Mouse (Mus musculus): Measurements from ENCODE around the gene Emsy. TPM values are rescaled to one million over a fixed set of nuclear protein-coding genes. Genes with fewer than 3 reads are reported as not detected.

Emsy gene
- polyA plus RNA-seq, 1 experiment from 2014 or later: 33.1 TPM

GRCm38 (mm10) chr7:98665166-98665565 lies 8.6 kb upstream of the Emsy start:
- H3K4me1 ChIP-seq: peaks cover 21% of the 10 kb centered on the region
- no peak overlapping the region for H3K4me3 ChIP-seq
- H3K27me3 ChIP-seq: no peaks in the 10 kb centered on the region
- no peaks in the 10 kb centered on the region for H3K9me3 ChIP-seq
- no peak overlapping the region for H3K27ac ChIP-seq
- WGBS: 44% methylated on average over 5 of the region's 5 CpGs
- no peak for ATAC-seq (ENCODE audit: low FRiP score, low read depth)
- H3K9ac ChIP-seq: no peak overlapping the region
- no peaks in the 10 kb centered on the region for H3K36me3 ChIP-seq
- no peak overlapping the region for H3K4me2 ChIP-seq (replicated peaks)

- Histone ChIP-seq H3K4me2 (replicated peaks) (peak overlapping the region; percentile 69), H3K36me3 (peaks cover 26% of the 10 kb centered on the region), H3K27ac (peak overlapping the region; percentile 96), H3K9ac (peak overlapping the region; percentile 94), H3K27me3 (no peaks in the 10 kb centered on the region), H3K4me1 (peaks cover 21% of the 10 kb centered on the region), H3K4me3 (peak overlapping the region; percentile 98), H3K9me3 (no peaks in the 10 kb centered on the region)
- ATAC-seq (ENCODE audit: low FRiP score, low read depth): peak; percentile 60
- under 1% methylated on average over 72 of the region's 74 CpGs for WGBS
Measured at GRCm38 (mm10) chr7:98655681-98656530, 677 bp downstream of the Emsy start.

- Histone ChIP-seq H3K27me3 (no peaks in the 10 kb centered on the region), H3K9me3 (no peaks in the 10 kb centered on the region), H3K9ac (no peak overlapping the region), H3K4me3 (no peak overlapping the region), H3K4me2 (replicated peaks) (no peak overlapping the region), H3K4me1 (peaks cover 12% of the 10 kb centered on the region), H3K36me3 (peaks cover 46% of the 10 kb centered on the region), H3K27ac (no peak overlapping the region)
- ATAC-seq (ENCODE audit: low FRiP score, low read depth): no peak
- WGBS: 72% methylated on average over 2 of the region's 2 CpGs
Measured at GRCm38 (mm10) chr7:98651651-98652050, 4.9 kb downstream of the Emsy start.

- Histone ChIP-seq H3K4me3 (no peak overlapping the region), H3K4me1 (no peaks in the 10 kb centered on the region), H3K27ac (no peak overlapping the region), H3K9me3 (no peaks in the 10 kb centered on the region), H3K4me2 (replicated peaks) (no peak overlapping the region), H3K36me3 (peaks cover 47% of the 10 kb centered on the region), H3K27me3 (no peaks in the 10 kb centered on the region), H3K9ac (no peak overlapping the region)
- 13% methylated on average over 1 of the region's 1 CpGs for WGBS
- ATAC-seq (ENCODE audit: low FRiP score, low read depth): no peak
Measured at GRCm38 (mm10) chr7:98644238-98644637, 12.3 kb downstream of the Emsy start.

DNA sequence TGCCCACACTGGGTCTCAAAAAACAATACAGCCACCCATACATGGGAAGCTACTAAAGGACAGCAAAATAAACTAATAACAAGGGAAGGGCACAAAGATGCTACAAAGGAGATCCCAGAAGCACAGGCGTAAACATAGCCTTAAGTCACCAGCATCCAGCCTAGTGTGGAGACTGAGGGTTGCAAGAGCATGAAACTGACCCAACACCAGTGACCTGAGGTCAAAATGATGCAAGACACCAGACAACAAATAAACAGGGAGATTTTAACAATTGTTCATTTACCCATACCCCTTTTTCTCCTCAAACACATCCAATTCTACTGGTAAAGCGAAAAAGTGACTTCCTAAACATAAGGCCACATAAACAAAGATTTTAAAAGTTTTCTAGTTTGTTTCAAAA lies 20.0 kb downstream of the Emsy start:
- Histone ChIP-seq H3K4me2 (replicated peaks) (no peak overlapping the region), H3K27ac (no peak overlapping the region), H3K4me1 (no peaks in the 10 kb centered on the region), H3K27me3 (no peaks in the 10 kb centered on the region), H3K36me3 (peaks cover 47% of the 10 kb centered on the region), H3K9me3 (no peaks in the 10 kb centered on the region), H3K9ac (no peak overlapping the region), H3K4me3 (no peak overlapping the region)
- WGBS: 89% methylated on average over 2 of the region's 2 CpGs
- no peak for ATAC-seq (ENCODE audit: low FRiP score, low read depth)

GRCm38 (mm10) chr7:98633032-98633431 lies 23.6 kb downstream of the Emsy start:
- no peaks in the 10 kb centered on the region for H3K4me1 ChIP-seq
- 71% methylated on average over 3 of the region's 3 CpGs for WGBS
- no peaks in the 10 kb centered on the region for H3K27me3 ChIP-seq
- no peak overlapping the region for H3K27ac ChIP-seq
- H3K4me2 ChIP-seq (replicated peaks): no peak overlapping the region
- peaks cover 53% of the 10 kb centered on the region for H3K36me3 ChIP-seq
- no peak overlapping the region for H3K4me3 ChIP-seq
- no peaks in the 10 kb centered on the region for H3K9me3 ChIP-seq
- ATAC-seq (ENCODE audit: low FRiP score, low read depth): no peak
- H3K9ac ChIP-seq: no peak overlapping the region

DNA sequence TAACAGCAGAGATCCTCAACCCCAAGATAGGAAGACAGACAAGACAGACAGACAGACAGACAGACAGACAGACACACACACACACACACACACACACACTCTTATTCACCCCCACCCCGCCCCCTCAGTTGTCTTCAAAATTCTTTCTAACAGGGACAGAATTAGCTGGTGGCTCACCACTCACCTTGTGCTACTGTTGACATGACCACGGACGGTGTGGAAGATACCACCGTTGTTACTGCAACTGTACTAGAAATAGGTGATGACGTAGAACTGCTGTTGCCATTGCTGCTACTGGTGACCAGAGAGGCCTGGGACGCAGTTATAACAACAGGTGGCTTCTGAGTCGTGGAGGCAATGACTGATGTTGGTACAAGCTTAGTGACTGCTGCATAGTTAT lies 26.6 kb downstream of the Emsy start:
- Histone ChIP-seq H3K27me3 (no peaks in the 10 kb centered on the region), H3K9ac (no peak overlapping the region), H3K27ac (no peak overlapping the region), H3K4me2 (replicated peaks) (no peak overlapping the region), H3K4me1 (no peaks in the 10 kb centered on the region), H3K9me3 (no peaks in the 10 kb centered on the region), H3K36me3 (peaks cover 52% of the 10 kb centered on the region), H3K4me3 (no peak overlapping the region)
- ATAC-seq (ENCODE audit: low FRiP score, low read depth): no peak
- 89% methylated on average over 7 of the region's 7 CpGs for WGBS

DNA sequence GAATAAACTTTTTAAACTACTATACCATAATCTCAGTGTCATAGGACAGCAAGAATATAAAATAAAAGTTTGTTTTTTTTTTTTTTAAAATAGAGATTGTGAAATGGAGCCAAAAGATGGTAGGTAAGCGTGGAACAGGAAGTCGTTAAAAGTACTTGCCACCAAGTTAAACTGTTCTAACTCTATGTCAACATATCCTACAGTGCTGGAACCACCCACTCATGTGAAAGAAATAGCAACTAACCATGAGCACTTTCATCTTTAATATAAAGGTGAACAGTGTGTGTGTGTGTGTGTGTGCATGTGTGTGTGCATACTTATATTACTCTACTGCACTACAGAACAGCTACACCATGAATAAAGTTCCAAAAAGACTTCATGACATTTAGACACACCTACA lies 38.8 kb downstream of the Emsy start:
- H3K4me3 ChIP-seq: no peak overlapping the region
- H3K4me2 ChIP-seq (replicated peaks): no peak overlapping the region
- H3K9ac ChIP-seq: no peak overlapping the region
- H3K27ac ChIP-seq: no peak overlapping the region
- H3K4me1 ChIP-seq: no peaks in the 10 kb centered on the region
- H3K9me3 ChIP-seq: no peaks in the 10 kb centered on the region
- H3K27me3 ChIP-seq: no peaks in the 10 kb centered on the region
- no peak for ATAC-seq (ENCODE audit: low FRiP score, low read depth)
- H3K36me3 ChIP-seq: peaks cover 46% of the 10 kb centered on the region
- WGBS: 80% methylated on average over 2 of the region's 2 CpGs

DNA sequence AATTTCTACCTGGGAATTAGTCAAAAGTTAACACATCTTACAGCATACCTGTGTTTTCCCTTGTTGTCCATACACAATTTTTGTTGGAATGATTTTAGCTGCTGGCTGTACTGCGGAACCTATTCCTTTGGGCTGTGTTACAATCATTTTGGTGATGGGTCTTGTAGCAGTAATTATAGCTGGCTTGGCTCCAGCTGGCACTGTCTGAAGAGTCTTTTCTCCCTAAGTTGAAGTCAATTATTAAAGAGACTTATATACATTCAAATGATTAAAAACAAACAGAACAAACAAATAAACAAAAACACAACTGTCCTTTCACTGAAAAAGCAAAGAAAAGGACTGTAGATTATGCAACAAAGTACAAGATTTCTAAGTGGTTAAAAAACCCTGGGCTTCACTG lies 43.6 kb downstream of the Emsy start:
- 93% methylated on average over 1 of the region's 1 CpGs for WGBS
- H3K4me3 ChIP-seq: no peak overlapping the region
- no peak overlapping the region for H3K27ac ChIP-seq
- no peaks in the 10 kb centered on the region for H3K9me3 ChIP-seq
- H3K4me2 ChIP-seq (replicated peaks): no peak overlapping the region
- no peaks in the 10 kb centered on the region for H3K27me3 ChIP-seq
- no peaks in the 10 kb centered on the region for H3K4me1 ChIP-seq
- H3K9ac ChIP-seq: no peak overlapping the region
- ATAC-seq (ENCODE audit: low FRiP score, low read depth): no peak
- peaks cover 44% of the 10 kb centered on the region for H3K36me3 ChIP-seq

GRCm38 (mm10) chr7:98608520-98608919 lies 48.1 kb downstream of the Emsy start:
- H3K27ac ChIP-seq: no peak overlapping the region
- H3K4me1 ChIP-seq: no peaks in the 10 kb centered on the region
- no peak for ATAC-seq (ENCODE audit: low FRiP score, low read depth)
- H3K4me2 ChIP-seq (replicated peaks): no peak overlapping the region
- no peak overlapping the region for H3K4me3 ChIP-seq
- no peak overlapping the region for H3K9ac ChIP-seq
- H3K27me3 ChIP-seq: no peaks in the 10 kb centered on the region
- no peaks in the 10 kb centered on the region for H3K9me3 ChIP-seq
- peaks cover 24% of the 10 kb centered on the region for H3K36me3 ChIP-seq

GRCm38 (mm10) chr7:98607158-98607557 lies 49.4 kb downstream of the Emsy start:
- no peaks in the 10 kb centered on the region for H3K27me3 ChIP-seq
- H3K9me3 ChIP-seq: no peaks in the 10 kb centered on the region
- H3K4me2 ChIP-seq (replicated peaks): no peak overlapping the region
- H3K36me3 ChIP-seq: peaks cover 25% of the 10 kb centered on the region
- 84% methylated on average over 4 of the region's 4 CpGs for WGBS
- ATAC-seq (ENCODE audit: low FRiP score, low read depth): no peak
- H3K9ac ChIP-seq: no peak overlapping the region
- no peak overlapping the region for H3K4me3 ChIP-seq
- H3K4me1 ChIP-seq: no peaks in the 10 kb centered on the region
- no peak overlapping the region for H3K27ac ChIP-seq

DNA sequence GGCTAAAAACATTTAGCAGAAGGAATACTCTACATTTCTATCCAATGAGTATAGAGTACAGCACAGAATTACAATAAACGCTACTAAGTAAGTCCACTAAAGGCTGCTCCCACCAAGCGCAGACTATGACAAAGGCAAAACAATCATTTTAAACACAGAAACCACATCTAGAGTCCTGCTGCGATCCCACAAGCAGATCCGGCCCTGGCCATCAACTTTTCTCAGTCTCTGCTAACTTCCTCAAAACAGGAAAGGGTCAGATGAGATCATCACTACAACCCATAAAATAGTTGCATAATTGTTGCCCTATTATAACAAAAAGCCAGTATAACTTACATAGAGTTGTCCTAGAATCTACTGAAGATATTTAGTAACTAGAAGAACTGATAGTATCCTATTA lies 54.9 kb downstream of the Emsy start:
- Histone ChIP-seq H3K4me2 (replicated peaks) (no peak overlapping the region), H3K9ac (no peak overlapping the region), H3K4me1 (no peaks in the 10 kb centered on the region), H3K27ac (no peak overlapping the region), H3K36me3 (peaks cover 46% of the 10 kb centered on the region), H3K9me3 (no peaks in the 10 kb centered on the region), H3K27me3 (no peaks in the 10 kb centered on the region), H3K4me3 (no peak overlapping the region)
- WGBS: 86% methylated on average over 4 of the region's 4 CpGs
- no peak for ATAC-seq (ENCODE audit: low FRiP score, low read depth)

DNA sequence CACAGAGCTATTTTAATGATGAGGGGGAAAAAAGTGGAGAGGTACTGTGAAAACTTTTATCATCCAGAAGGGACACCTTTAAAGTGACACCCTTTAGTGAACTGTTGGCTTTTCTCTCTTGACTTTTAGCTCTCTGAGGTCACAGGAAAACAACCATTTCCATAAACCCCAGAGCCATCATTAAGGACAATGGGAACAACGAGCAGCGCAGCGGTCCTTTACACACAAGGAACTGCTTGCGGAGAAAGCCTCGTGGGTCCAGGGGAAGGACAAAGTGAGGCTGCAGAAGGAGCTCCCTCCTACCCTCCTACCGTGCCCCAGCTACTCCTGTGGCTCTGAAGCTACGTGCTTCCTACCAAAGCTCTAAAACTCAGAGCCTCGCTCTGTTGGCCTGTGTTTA lies 59.2 kb downstream of the Emsy start:
- no peaks in the 10 kb centered on the region for H3K4me1 ChIP-seq
- no peaks in the 10 kb centered on the region for H3K27me3 ChIP-seq
- no peak for ATAC-seq (ENCODE audit: low FRiP score, low read depth)
- H3K4me3 ChIP-seq: no peak overlapping the region
- no peak overlapping the region for H3K4me2 ChIP-seq (replicated peaks)
- peaks cover 74% of the 10 kb centered on the region for H3K36me3 ChIP-seq
- no peaks in the 10 kb centered on the region for H3K9me3 ChIP-seq
- no peak overlapping the region for H3K9ac ChIP-seq
- H3K27ac ChIP-seq: no peak overlapping the region
- 77% methylated on average over 8 of the region's 8 CpGs for WGBS
